Mouse (Mus musculus) intestine, embryonic 15.5 days (tissue): ENCODE measurements around the gene Crip2. TPM values are rescaled to one million over a fixed set of nuclear protein-coding genes. Genes with fewer than 3 reads are reported as not detected.

Experiments used
- ATAC-seq: fragments of 200-750 bp; cut with Nextera tagmentation; 2 replicates; pipeline ENCODE4 v1.8.0; 2017; ENCODE audit warnings: moderate TSS enrichment, moderate library complexity
- H3K27ac ChIP-seq: fragments of 300-500 bp; sonication (generic); 2 replicates; pipeline ENCODE4 v1.5.1; 2015; ENCODE audit warnings: mild to moderate bottlenecking, inconsistent platforms
- H3K27me3 ChIP-seq: fragments of 300-500 bp; sonication (generic); replicated peaks from 2 replicates; pipeline ENCODE4 v1.6.1; 2015; ENCODE audit warnings: inconsistent platforms
- H3K36me3 ChIP-seq: fragments of 300-500 bp; sonication (generic); 2 replicates; pipeline ENCODE4 v1.6.1; 2015; ENCODE audit warnings: inconsistent platforms
- H3K4me1 ChIP-seq: fragments of 300-500 bp; sonication (generic); replicated peaks from 2 replicates; pipeline ENCODE4 v1.6.1; 2015; ENCODE audit warnings: inconsistent platforms
- H3K4me2 ChIP-seq: fragments of 300-500 bp; sonication (generic); replicated peaks from 2 replicates; pipeline ENCODE4 v1.6.1; 2015; ENCODE audit warnings: mild to moderate bottlenecking, inconsistent platforms
- H3K4me3 ChIP-seq: fragments of 300-500 bp; sonication (generic); replicated peaks from 2 replicates; pipeline ENCODE4 v1.5.1; 2015; ENCODE audit warnings: inconsistent platforms
- H3K9ac ChIP-seq: fragments of 300-500 bp; sonication (generic); 2 replicates; pipeline ENCODE4 v1.6.1; 2015; ENCODE audit warnings: inconsistent platforms
- H3K9me3 ChIP-seq: fragments of 300-500 bp; sonication (generic); 2 replicates; pipeline ENCODE4 v1.6.1; 2016; ENCODE audit warnings: inconsistent platforms
- WGBS: fragments of 180-500 bp; shearing (Covaris S2); methylation state at CpG from one replicate; pipeline ENCODE4 v1.1.7; 2015; 5-methylcytosine and 5-hydroxymethylcytosine counted together
- polyA plus RNA-seq: library from polyadenylated mRNA; unstranded; fragments of >200 nt; fragmentation: Nextera tagmentation; extraction: Ambion mirVana; gene quantifications from 2 replicates; pipeline ENCODE4 v1.2.1, GENCODE M21; 2015

Gene Crip2
- polyA plus RNA-seq, 1 experiment from 2014 or later, result 122 TPM

- Histone ChIP-seq H3K27ac (no peak overlapping the region), H3K9ac (no peak overlapping the region), H3K4me3 (no peak overlapping the region), H3K27me3 (0 out of 2 replicates have a peak, but pooled peaks cover 3% of the 10 kb centered on the region), H3K36me3 (0 out of 2 replicates have a peak, but pooled peaks cover 1% of the 10 kb centered on the region), H3K4me1 (no peaks in the 10 kb centered on the region), H3K4me2 (no peak overlapping the region), H3K9me3 (no peaks in the 10 kb centered on the region)
- no peak for ATAC-seq
- 50% methylated on average over 2 of the region's 2 CpGs for whole genome bisulfite sequencing
Measured at GRCm38 (mm10) chr12:113193423-113193822, 53.4 kb downstream of the Crip2 start.

Other genes with a start within 250 kb of the Crip2 start
- gene Jag2, start 210.5 kb upstream of the Crip2 start, polyA plus RNA-seq, result 3.7 and 4.1 TPM in 2 replicates
- gene Nudt14, start 198.1 kb upstream of the Crip2 start, polyA plus RNA-seq, result 91.3 and 94.7 TPM in 2 replicates
- 19.5 and 22.4 TPM in 2 replicates for gene Btbd6, start 163.8 kb upstream of the Crip2 start, polyA plus RNA-seq
- gene Brf1, start 139.5 kb upstream of the Crip2 start, polyA plus RNA-seq, result 45.8 and 49.8 TPM in 2 replicates
- gene Pacs2, start 125.7 kb upstream of the Crip2 start, polyA plus RNA-seq, result 11.7 and 12.1 TPM in 2 replicates
- not detected in 2 replicates for gene Tex22, start 65.7 kb upstream of the Crip2 start, polyA plus RNA-seq
- gene Mta1, start 42.0 kb upstream of the Crip2 start, polyA plus RNA-seq, result 11.3 and 11.5 TPM in 2 replicates
- gene Crip1, start 6.1 kb downstream of the Crip2 start, polyA plus RNA-seq, result 426 and 430 TPM in 2 replicates
- 25.3 and 25.5 TPM in 2 replicates for gene Tedc1, start 16.2 kb downstream of the Crip2 start, polyA plus RNA-seq
- gene Tmem121, start 45.7 kb downstream of the Crip2 start, polyA plus RNA-seq, result 6.7 and 7.5 TPM in 2 replicates